Mouse (Mus musculus) cerebellum, adult 18-20 months (tissue): ENCODE results near the gene Atad5.
A peak's percentile ranks its signal among the peaks of the same experiment; 100 is the strongest.
"Not testable (repeated sequence)": the region's sequence is repeated elsewhere in the genome, so short reads cannot be mapped to it uniquely, and the experiment has no call there.

Experiments
- DNase-seq, 2 experiments: peaks; one replicate each; pipeline ENCODE4 v3.0.0; 2021

Atad5 gene

GRCm38 (mm10) chr11:80151541-80151940 is 62.3 kb downstream of the Atad5 start:
- DNase-seq: no peak

GRCm38 (mm10) chr11:80152376-80152775 is 63.2 kb downstream of the Atad5 start:
- no peak for DNase-seq

DNA sequence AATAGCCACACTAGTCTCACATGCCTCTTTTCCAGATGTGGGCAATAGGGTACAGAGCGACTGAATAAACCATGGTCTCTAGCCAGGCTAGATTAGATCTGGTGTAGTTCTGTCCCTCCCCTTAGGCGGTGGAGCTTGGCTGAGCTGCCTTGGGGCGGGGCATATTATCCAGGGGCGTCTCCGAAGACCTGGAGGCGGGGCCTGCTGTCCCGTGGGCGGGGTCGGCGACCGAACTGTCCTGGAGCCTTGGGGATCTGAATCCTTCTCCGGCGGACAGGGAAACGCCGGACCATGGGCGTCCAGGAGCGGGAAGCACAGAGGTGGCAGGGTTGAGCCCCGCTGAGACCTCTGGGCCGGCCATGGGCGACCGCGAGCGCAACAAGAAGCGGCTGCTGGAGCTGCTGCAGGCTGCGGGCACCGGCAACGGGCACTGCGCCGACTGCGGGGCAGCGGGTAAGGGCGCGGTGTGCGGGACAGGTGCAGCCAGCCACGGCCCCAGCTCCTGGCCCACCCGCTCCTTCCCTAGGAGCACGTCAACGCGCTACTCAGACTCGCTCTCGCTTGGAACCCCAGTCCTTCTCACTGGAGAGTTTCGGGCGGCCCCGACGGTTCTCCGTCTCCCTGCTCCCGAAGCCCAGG is 64.8 kb downstream of the Atad5 start, which contains the start of gene Adap2:
Adap2 (plus strand) TSS at position 249 of the 639 bp plus-strand sequence.
- peak; percentile 52 to 54 for DNase-seq

- DNase-seq: no peak
These were observed 65.3 kb downstream of the Atad5 start for GRCm38 (mm10) chr11:80154501-80154900.

GRCm38 (mm10) chr11:80155541-80155940 is 66.3 kb downstream of the Atad5 start:
- DNase-seq: no peak

DNA sequence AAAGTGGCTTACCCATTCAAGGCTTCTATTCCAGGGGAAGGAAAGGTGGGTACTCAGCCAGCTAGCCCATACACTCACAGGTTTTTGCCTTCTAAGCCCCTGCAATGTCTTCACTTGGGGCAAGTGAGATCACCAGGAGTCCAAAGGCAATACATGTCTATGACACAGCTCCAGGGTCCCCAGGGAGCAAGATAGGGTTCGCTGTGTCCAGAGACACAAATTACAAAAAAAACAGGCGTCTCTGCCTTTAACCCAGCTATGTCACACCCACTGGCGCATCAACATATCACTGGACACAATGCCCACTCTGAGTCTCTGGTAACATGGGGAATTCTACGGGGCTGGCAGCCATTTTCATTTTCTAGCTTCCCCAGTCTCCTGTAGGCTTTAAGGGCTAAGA is 66.8 kb downstream of the Atad5 start:
- DNase-seq: no peak

DNA sequence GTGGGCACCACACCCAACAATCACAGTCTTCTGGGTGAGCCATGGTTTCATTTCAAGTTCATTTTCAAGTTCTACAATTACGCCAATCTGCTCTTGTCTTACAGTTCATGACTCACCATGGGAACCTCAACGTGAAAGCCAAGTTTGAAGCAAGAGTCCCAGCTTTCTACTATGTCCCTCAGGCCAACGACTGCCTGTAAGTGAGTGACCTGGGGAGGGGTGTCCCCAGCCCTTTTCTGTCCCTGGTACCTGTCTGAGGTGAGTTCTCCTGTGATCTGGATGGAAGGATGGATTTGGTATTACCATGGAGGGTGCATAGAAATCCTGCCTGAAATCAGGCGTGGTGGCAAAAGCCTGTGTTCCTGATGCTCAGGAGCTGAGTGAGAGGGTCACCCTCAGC is 67.6 kb downstream of the Atad5 start:
- no peak for DNase-seq

DNA sequence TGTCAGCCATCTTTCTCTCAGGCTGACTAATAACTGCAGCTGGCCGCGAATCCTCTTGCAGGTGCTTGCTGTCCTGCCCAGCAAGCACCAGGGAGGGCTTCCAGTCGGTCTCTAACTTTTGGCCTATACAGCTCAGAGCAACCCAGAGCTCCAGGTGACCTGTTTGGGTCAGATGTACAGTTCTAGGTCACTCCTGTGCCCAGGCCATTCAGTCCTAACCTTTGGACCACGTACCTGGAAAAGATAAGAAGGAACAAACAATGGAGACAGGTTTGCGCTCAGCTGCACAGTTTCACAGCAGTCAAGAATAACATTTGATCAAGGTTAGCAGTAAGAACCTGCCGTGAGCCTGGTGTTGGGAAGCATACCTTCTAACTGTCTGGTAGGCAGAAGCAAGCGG is 69.8 kb downstream of the Atad5 start:
- DNase-seq: no peak

GRCm38 (mm10) chr11:80161041-80161440 is 71.8 kb downstream of the Atad5 start:
- DNase-seq: no peak

GRCm38 (mm10) chr11:80163362-80164116 is 74.3 kb downstream of the Atad5 start:
- DNase-seq: no peak

DNA sequence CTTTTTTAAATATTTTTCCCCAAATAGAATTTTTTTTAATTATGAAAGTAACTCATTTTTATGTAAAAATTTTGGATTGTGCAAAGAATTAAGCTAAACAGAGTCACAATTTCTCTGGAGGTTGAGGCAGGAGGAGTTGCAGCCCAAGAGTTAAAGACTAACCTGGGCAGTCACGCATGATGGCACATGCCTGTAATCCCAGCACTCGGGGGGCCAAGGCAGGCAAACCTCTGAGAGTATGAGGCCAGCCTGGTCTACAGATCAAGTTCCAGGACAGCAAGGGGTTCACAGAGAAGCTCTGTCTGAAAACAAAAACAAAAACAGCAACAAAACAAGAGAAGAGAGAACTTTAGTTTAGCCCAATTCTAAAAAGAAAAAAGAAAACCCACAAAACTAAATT is 75.0 kb downstream of the Atad5 start:
- DNase-seq: no peak

- no peak for DNase-seq
These were observed 78.9 kb downstream of the Atad5 start for GRCm38 (mm10) chr11:80168121-80168520.

DNA sequence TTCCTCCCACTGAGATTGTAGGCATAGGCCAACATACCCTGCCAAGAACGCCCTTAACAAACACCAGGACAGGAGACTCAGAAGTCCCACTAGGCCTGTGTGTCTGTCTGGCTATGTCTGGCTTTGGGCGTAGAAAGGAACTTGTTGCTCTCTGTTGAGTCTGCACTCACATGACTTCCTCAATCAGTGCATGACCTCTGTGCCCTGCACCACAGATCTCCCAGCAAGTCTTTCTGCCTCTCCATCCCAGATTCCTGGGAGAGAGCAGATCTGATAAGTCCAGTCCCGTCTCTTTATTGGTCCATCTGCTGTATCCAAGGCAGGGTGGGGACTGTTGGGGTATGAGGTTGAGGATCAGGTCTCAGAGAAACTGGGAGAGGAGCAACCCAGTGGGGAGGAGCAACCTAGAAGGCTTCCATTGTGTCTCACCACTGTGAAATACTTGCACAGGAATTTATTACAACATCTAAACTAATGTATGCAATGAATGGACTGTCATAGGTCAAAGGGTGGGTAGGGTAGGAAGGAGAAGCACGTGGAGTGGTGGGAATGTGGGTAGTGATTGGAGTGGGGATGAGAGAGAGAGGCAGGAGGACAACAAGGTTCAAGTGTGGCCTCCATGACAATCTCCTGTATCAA is 79.5 kb downstream of the Atad5 start:
- DNase-seq: no peak

DNA sequence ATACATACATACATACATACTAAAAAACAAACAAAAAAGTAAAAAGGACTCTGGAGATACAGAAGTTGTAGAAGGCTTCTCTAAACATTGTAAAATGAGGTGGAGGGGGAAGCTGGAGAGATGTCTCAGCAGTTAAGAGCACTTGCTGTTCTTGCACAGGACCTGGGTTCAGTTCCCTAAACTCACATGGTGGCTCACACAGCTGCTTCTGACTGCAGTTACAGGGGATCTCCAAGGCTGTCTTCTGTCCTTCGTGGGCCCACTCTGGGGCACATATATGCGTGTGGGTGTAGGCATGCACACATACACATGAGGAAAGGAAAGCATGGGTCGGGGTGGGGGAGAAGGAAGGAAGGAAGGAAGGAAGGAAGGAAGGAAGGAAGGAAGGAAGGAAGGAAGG is 80.4 kb downstream of the Atad5 start:
- DNase-seq: no peak

DNA sequence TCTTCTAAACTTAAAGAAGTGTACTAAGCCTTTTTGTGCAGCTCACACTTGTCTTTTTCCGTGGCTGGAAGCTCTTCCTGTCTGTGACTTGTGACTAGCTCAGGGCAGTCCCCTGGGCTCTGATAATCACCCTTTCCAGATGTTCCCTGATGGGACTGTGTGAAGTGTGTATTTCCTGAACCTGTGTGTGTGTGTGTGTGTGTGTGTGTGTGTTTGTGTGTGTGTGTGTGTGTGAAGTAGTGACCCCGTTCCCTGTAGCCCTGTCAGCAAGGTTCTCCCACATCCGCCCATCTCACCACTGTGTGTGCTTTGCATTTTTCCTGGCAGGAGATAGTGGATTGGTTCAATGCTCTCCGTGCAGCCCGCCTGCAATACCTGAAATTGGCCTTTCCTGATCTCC is 81.2 kb downstream of the Atad5 start:
- DNase-seq: no peak

GRCm38 (mm10) chr11:80171884-80172283 is 82.7 kb downstream of the Atad5 start:
- DNase-seq: no peak

- no peak for DNase-seq
These were observed 84.9 kb downstream of the Atad5 start for GRCm38 (mm10) chr11:80173963-80174670.

DNA sequence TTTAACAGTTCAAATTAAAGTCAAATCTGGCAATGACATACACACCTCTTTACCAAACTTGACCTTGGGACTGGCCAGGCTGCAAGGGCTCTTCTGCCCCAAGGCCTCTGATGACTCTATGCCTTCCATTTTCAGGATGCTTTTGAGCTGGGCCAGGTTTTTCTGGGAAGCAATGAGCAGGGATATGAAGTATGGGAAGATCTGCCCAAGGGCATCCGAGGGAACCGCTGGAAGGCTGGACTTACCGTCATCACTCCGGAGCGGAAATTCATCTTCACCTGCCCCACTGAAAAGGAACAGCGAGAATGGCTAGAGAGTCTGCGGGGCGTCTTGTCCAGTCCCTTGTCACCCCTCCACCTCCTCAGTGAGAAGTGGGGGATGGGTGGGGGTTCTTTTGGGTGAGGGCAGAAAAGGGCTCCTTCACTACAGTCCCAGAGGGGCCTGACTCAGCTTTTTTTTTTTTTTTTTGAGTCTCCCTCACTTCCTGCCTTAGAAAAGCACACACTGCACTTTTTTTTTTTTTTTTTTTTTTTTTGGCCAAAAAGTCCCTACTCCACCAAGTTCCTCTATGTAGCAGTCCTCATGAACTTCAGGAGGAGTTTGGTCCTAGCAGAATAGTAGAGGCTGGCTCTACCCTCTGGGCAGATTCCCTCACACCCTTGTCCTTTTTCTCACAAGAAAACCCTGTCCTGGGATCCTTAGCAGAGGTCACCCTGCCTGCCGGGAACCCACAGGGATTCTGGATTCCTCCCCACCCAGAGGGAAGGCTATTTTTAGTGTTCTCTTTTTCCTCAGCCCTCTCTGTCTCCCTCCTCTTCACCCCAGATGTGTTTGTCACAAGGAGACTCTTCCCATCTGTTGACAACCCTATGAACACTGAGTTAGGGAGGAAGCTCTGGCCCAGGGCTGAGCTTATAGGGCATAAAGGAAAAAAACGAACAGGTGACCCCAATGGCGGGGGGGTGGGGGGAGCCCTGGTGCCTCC is 88.0 kb downstream of the Atad5 start:
- DNase-seq: no peak

- no peak for DNase-seq
These were observed 89.1 kb downstream of the Atad5 start for GRCm38 (mm10) chr11:80178316-80178715.

DNA sequence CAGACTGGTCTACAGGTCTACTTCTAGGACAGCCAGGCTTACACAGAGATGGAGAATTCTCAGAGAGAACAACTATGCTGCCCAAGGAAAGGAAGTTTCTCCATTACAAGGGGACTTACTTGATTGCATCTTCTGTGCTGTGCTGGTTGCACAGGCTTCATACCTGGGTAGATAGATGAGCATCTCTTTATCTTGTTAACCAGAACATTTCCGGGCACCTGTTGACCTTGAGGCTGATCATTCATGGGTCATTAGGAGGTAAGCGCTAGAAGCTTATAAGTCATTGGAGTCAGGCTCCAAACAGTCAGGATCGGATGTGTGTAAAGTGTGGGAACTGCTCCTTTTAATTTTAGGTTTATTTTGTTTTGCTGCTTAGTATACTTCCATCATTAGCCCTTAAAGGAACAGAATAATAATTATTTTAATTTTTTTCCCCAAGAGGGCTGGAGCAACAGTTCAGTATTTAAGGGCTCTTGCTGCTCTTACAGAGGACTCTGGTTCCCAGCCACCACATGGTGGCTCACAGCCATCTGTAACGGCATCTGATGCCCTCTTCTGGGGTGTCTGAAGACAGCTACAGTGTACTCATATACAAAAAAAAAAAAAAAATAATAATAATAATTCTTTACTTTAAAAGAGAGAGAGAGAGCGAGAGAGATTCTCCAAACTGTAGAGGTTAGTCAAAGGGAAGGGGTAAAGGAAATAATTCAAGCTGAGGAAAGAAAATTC is 92.0 kb downstream of the Atad5 start:
- no peak for DNase-seq

GRCm38 (mm10) chr11:80183054-80183704 is 94.0 kb downstream of the Atad5 start:
- DNase-seq: not testable (repeated sequence)
